Mouse (Mus musculus) forelimb bud, embryonic 11.5 days (tissue): ENCODE measurements at regions not wholly inside any gene's neighbourhood (a gene's known extent, or its start where the extent isn't known, plus 50 kb on each side); places are given as distances from the start of the nearest gene placed in this dataset.
A peak's percentile ranks its signal among the peaks of the same experiment; 100 is the strongest.

ENCODE experiments used
- DNase-seq: peaks from one replicate; pipeline ENCODE4 v3.0.0-alpha.2; 2012; ENCODE audit warnings: low read depth, low spot score

- no peak for DNase-seq
These were observed 212.6 kb upstream of the Igfbp7 start for GRCm38 (mm10) chr5:77620402-77620801.

- no peak for DNase-seq
These were observed 202.7 kb upstream of the Igfbp7 start for GRCm38 (mm10) chr5:77610496-77610895.

- DNase-seq: no peak
These were observed 186.9 kb upstream of the Igfbp7 start for GRCm38 (mm10) chr5:77594719-77595118.

GRCm38 (mm10) chr5:77589252-77589651, 181.4 kb upstream of the Igfbp7 start:
- DNase-seq: no peak

GRCm38 (mm10) chr5:77581702-77582101, 173.9 kb upstream of the Igfbp7 start:
- DNase-seq: no peak

- peak; percentile 21 for DNase-seq
These were observed 173.3 kb upstream of the Igfbp7 start for GRCm38 (mm10) chr5:77581106-77581638.

GRCm38 (mm10) chr5:77579826-77580745, 172.2 kb upstream of the Igfbp7 start:
- DNase-seq: peak; percentile 51

GRCm38 (mm10) chr5:77576881-77577280, 169.0 kb upstream of the Igfbp7 start:
- no peak for DNase-seq

- DNase-seq: no peak
These were observed 167.9 kb upstream of the Igfbp7 start for GRCm38 (mm10) chr5:77575780-77576179.

GRCm38 (mm10) chr5:77570364-77570763, 162.5 kb upstream of the Igfbp7 start:
- DNase-seq: no peak

GRCm38 (mm10) chr5:77568121-77568520, 160.3 kb upstream of the Igfbp7 start:
- no peak for DNase-seq

- no peak for DNase-seq
These were observed 144.7 kb upstream of the Igfbp7 start for GRCm38 (mm10) chr5:77552580-77552979.

- no peak for DNase-seq
These were observed 144.2 kb upstream of the Igfbp7 start for GRCm38 (mm10) chr5:77552081-77552480.

GRCm38 (mm10) chr5:77546001-77546620, 138.3 kb upstream of the Igfbp7 start:
- no peak for DNase-seq

- DNase-seq: no peak
These were observed 124.6 kb upstream of the Igfbp7 start for GRCm38 (mm10) chr5:77532261-77533015.

- no peak for DNase-seq
These were observed 122.5 kb upstream of the Igfbp7 start for GRCm38 (mm10) chr5:77530376-77530775.

GRCm38 (mm10) chr5:77517252-77517651, 109.4 kb upstream of the Igfbp7 start:
- no peak for DNase-seq

- no peak for DNase-seq
These were observed 107.6 kb upstream of the Igfbp7 start for GRCm38 (mm10) chr5:77515448-77515847.

GRCm38 (mm10) chr5:77502684-77503083, 94.8 kb upstream of the Igfbp7 start:
- DNase-seq: no peak

- no peak for DNase-seq
These were observed 92.2 kb upstream of the Igfbp7 start for GRCm38 (mm10) chr5:77499949-77500460.

GRCm38 (mm10) chr5:77494601-77495000, 86.8 kb upstream of the Igfbp7 start:
- no peak for DNase-seq

- peak; percentile 35 for DNase-seq
These were observed 81.1 kb upstream of the Igfbp7 start for GRCm38 (mm10) chr5:77488969-77489368.
